Mouse (Mus musculus) C3H10T1/2 (cell line): ENCODE measurements around the gene B230104I21Rik. TPM values are rescaled to one million over a fixed set of nuclear protein-coding genes. Genes with fewer than 3 reads are reported as not detected.

Experiments
- polyA plus RNA-seq, 2 experiments: library from polyadenylated mRNA; unstranded; fragments of >200 nt; fragmentation: generic; extraction: Trizol; gene quantifications; one replicate each; pipeline ENCODE4 v1.2.1; 2012; ENCODE audit warnings: missing spikeins in 2 of 2

B230104I21Rik gene
- polyA plus RNA-seq: not detected

GRCm38 (mm10) chr4:154335761-154336160, at the start of gene B230104I21Rik:
Gene B230104I21Rik, plus strand, starts transcription at chr4:154336127.

DNA sequence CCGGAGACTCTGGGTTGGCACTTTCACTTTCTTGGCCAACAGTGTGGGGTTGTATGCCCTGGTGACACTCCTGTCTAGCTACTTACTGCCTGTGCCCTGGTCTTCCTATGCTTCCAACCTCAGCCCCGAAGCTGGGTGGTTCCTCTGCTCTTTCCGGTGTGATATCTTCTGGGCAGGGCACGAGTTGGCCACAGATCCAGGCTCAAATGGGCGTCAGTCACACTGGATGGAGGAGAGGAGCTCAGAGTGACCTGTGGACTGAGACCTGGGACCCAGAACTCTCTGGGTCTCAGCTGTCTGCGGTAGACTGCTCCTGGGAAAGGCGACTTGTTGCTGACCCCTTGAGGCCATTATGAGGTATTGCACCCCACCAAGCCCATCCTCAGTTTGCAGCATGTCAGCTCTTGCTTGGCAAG, 34.5 kb upstream of the B230104I21Rik start, which contains the start of gene Arhgef16:
Gene Arhgef16, minus strand, starts transcription at position 211 of the 416 bp plus-strand sequence.

Other genes with a start within 250 kb of the B230104I21Rik start
- under 1 TPM in 1 of 2 experiments, not detected in 1; under 0.01 TPM for gene Trp73, start 195.9 kb upstream of the B230104I21Rik start, polyA plus RNA-seq
- 10 to 100 TPM; 16.4 to 19.6 TPM for gene Wrap73, start 193.8 kb upstream of the B230104I21Rik start, polyA plus RNA-seq
- gene Tprgl, start 175.5 kb upstream of the B230104I21Rik start, polyA plus RNA-seq: 10 to 100 TPM; 26.4 to 69.1 TPM
- under 1 TPM; 0.01 to 0.39 TPM for gene Megf6, start 165.4 kb upstream of the B230104I21Rik start, polyA plus RNA-seq
- under 1 TPM in 1 of 2 experiments, not detected in 1; 0.08 TPM for gene Arhgef16, start 34.5 kb upstream of the B230104I21Rik start, polyA plus RNA-seq